Mouse (Mus musculus) gastrocnemius, adult 8-10 months (tissue): ENCODE results near the gene Hspb3. TPM values are rescaled to one million over a fixed set of nuclear protein-coding genes. Genes with fewer than 3 reads are reported as not detected.
A peak's percentile ranks its signal among the peaks of the same experiment; 100 is the strongest.

Experiments
- DNase-seq, 2 experiments: peaks; one replicate each; pipeline ENCODE4 v3.0.0; 2022; ENCODE audit warnings: low spot score in 2 of 2
- total RNA-seq, 4 experiments: library from RNA; stranded (reverse); gene quantifications; 2 replicates each; pipeline ENCODE4 v1.2.4; 2022

The Hspb3 gene
- total RNA-seq, result 10 to 100 TPM; 37.4 to 60.4 (median 51.8) TPM

DNA sequence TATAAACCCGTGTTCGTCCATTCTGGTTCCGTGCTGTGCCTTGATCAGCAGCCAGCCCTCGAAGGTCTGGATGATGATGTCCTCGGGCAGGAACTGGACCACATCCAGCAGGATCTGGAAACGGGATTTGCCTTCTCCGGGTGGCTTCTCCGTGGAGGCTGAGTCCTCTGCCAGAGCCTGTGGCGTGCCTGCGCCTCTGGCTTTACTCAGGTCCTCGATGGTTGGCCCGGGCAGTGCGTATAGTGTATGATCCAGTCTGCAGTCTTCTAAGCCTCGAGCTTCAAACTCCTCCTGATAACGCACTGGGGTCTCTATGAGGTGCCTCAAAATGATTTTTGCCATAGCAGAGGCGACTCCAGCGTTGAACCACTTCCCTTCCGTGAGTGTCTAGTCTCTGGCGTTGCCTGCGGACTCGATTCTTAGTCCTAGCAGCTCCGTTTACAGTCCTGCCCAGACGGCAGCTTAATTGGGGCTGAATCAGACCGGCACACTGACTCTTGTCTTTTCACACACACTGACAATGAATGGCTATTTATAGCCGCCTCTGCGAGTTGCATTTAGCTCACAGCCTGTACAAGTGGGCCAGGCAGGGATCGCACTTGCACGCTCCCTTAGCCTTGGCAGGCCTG is at the start of gene Hspb3:
TSS of gene Hspb3 (minus strand) at position 526 of the 629 bp plus-strand sequence.
- peak; percentile 69 to 72 for DNase-seq

DNA sequence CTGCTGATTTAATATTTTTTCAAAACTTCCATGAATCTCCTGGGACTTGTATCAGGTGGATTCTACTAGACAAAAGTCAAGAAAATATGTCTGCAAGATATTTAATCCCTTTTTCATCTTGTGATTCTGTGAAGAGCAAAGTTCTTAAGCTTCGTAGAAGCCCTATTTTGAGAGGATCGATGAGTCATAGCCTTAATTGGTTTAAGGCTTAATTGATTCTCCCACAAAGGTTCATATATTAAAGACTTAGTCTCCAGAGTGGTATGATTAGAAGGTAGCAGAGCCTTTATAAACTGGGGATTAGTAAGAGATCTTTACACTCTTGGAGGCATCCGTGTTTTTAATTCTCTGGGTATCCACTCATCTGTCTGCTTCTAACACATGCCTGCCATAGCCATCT is 49.7 kb upstream of the Hspb3 start:
- no peak for DNase-seq

DNA sequence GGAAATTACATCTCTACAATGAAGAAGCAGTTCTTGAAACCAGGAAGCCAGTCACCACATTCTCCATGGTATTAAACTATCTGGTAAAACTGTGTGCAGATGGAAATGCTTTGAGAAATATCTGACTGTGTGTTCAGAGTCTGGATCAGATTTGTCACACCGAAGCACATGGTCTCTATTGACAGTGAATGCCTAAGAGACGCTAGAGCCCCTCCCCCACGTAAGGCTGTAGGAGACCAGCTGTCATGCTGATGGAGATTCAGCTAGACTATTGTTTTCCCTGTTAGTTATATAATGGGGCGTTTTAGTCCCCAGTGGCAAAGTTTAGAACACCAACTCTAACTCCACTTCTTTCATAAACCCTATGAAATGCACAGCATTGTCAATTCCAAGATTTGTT is 42.7 kb upstream of the Hspb3 start:
- DNase-seq, result no peak

DNA sequence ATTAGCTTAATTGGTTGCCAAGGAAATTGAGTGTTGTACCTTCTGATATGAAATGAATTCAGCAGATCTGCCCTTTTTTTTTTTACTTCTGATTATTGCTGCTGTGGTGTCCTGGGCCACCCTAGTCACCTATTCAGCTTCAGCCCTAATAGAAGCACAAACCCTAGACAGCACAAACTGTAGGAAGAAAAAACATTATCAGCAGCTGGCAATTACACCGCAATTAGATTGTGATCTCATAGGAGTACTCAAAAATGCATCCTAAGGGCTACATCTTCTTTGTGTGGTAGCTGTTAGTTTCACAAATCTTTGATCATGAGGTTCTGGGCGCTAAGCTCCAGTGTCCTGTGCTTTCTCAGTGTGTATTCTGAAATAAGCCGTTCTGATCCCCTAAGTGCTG is 37.7 kb upstream of the Hspb3 start:
- no peak for DNase-seq

DNA sequence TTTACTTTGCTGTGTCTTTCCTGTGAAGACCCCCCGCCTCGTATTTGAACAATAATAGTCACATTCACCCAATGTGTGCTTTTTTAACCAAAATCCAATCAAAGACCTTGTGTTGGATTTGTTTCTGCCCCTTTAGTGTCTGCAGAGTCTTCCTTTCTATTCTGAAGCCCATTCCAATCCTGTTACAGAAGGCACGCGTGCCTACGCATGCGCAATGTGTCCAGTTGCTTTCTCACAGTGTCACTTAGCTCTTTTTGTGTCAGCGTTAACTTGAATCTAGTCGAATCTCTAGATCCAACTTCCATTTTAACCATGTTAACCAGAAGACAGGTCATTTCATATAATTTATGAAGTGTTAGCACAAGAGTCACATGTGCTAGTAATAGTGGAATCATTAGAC is 36.5 kb upstream of the Hspb3 start:
- no peak for DNase-seq

DNA sequence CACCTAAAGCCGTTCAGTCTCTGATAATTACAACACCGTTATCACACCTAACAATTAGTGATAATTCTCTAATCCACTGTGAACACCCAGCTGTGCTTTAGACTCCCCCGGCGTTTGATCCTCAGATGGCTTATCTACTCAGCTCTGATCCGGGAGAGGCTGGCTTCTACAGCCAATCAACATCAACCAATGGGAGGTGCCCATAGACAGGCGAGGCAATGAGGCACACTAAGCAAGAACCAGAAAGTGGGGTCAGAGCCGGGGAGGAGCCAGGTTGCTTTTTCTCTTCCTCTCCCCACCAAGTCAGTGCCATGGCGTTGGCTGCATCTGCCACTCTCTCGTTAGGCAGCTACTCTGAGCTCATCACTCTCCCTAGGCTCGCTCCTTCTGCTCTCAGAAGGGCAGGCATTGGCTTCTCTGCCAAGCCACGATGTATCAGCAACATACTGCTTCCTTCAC is 36.0 kb upstream of the Hspb3 start:
- DNase-seq, result no peak

DNA sequence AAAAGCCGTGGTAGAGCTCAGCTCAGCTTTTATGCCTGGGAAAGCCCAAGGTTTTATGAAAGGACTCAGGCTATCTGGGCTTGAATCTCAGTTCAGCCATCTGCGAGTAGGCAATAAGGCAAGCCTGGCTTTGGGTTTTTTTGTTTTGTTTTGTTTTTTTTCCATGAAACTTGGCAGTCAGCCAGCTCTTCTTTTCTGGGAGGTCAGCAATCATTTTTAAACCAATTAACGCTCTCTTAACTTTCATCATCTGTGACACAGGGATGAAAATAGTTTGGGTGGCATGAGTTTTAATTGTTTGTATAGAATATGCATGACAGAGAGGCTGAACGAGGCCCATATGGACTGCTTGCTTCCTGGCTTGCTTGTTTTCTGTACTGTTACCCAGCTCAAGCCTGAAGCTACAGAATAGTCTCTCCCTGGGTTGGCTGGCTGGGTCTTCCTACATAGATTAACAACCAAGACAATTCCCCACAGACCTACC is 33.4 kb upstream of the Hspb3 start:
- DNase-seq, result no peak

DNA sequence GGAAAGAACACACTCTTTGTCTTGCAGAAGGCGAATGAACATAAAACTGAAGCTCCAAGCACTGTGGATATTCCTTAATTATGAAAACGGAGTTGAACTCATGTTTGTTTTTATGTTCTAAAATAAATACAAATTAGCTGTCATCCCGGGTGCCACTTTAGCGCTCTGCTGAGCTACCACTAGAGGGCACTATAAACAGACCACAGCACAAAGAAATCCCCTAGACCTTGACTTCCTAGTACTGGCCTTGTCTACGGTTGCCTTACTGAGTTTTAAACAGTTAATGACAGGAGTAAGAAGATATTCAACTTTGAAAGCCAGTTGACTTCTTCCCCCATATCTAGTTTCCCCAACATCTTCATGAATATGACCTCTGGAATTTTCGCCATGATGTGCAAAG is 29.9 kb upstream of the Hspb3 start:
- DNase-seq, result peak in 1 of 2 experiments; percentile 10

DNA sequence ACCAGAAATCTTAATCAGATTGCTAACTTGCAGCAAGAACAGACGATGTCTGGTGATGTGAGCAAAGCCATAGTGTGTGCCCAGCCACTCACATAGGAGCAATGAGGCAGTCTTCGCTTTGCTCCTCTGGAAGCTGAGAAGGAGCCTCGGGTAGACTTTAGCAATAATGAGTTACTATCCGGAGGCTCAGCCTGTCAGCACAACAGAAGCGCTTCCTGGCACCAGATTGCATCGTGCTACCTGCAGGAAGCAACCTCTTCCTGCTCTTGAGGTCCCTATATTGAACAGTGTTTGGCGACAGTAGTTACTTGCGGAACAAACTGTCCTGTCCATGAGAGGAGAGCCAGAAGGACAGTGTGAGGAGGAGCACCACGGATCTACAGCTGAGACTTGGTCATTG is 28.2 kb upstream of the Hspb3 start:
- DNase-seq, result no peak

DNA sequence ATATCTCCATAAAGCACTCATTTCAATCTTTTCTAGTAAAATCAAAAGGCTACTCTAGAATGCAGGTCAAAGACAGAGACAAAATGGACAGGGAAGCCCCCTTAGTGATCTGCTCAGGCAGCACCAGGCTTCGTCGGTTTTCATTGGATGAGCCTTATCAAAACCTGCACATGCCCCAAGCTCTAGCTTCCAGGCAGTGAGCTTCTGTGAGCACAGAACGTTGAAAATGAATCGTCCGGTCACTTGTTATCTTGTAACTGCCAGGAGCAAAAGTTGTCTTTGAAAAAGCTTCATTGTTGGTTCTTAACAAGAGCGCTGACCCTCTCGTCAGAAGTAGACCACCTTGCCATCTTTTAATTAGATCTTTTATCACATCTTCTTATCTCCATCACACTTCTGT is 26.4 kb upstream of the Hspb3 start:
- no peak for DNase-seq

DNA sequence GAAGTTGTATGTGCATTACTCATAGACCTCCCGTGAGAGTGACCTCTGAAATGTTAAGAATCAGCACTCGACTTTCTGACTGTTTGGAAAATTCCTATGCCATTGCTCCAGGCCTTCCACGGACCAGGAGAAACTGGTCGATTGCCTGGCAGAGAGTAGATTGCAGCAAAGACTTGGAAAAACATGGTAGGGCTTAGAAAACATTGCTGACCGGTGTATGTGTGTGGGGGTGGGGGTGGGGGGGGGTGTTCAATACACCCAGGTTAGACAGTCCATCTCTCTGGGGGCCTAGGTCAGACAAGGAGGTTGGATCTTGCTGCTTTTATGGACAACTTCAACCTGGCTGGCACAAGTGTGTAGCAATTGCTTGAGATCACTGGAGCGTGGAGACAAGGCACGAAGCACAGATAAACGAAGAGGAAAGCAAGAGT is 23.2 kb upstream of the Hspb3 start:
- DNase-seq, result no peak

DNA sequence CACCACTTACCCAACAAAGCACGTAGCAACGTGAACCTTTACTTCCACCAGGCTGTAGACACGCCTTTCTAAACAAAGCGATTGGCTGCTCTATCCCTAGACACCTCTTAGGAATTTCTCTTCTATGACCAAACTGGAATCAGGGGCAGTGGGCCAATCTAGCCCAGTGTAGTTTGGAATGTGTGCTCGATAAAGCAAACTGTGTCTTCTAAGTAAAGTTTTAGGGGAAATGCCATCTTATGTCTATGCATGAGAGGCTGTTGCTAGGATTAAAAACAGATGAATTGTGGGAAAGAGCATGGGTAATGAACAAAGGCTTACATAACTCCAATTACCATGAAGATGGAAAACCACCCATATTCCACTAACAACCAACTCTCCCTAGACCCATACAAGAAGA is 19.3 kb upstream of the Hspb3 start:
- no peak for DNase-seq

DNA sequence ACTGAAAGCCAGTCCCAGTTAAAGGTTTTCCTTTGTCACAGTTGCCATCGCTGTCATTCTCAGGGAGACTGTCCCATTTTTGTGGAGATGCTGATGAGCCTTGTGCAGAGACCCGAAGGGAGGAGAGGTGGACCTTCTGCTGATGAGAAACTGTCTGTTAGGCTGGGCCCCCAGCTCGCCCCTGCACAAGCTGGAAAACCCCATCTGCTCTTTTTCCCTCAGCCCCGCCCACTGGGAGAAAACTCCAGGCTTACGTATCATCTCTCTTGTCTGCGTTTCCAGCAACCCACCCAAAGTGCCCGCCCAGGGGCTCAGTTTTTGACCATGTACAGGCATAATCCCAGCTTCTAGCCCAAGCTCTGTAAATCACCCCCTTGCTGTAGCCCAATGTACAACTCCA is 17.2 kb upstream of the Hspb3 start:
- DNase-seq, result no peak

DNA sequence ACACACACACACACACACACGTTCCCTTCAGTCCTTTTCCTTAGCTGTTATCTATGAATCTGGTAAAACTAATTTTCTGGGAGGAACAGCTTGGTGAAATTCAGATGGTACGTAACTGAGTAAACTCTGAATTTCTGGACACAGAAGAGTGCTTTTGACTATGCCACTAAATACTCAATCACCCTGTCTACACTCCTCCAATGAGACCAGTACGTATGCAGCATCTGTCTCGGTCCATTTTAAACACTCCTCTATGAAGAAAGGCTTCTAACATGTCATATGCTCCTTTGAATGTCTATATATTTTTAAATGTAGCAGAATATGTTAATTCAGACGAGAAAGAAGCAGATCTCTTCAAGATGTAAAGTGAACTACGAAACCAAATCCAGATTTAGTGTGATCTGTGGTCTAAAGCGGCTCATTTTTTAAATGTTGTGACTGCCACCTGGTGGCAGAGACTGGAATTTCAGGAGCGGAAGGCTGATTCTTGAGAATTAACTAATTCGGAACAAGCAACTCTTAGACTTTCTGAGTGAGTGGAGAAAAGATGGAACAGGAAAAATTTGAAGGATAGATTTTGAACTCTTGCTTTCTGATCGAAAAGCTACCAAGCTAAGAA is 6.1 kb upstream of the Hspb3 start:
- peak; percentile 27 to 44 for DNase-seq

DNA sequence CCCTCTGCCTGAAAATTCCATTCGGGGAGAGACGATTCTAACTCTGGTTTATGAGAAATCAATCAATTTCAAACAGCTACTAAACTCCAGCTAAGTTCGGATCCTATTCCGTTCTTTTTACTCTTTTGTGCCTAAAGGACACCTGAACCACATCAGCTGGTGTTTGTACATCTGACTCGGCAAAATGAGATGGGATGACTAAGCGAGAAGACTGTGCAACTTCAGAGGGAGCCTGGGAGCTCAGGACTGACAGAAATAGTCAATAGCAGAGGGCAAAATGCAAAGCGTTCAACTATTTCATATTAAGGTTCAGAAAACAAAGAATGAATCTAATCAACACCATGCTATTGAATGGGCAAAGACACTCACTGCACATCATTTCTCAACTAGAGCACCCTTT is 407 bp upstream of the Hspb3 start:
- DNase-seq, result no peak

DNA sequence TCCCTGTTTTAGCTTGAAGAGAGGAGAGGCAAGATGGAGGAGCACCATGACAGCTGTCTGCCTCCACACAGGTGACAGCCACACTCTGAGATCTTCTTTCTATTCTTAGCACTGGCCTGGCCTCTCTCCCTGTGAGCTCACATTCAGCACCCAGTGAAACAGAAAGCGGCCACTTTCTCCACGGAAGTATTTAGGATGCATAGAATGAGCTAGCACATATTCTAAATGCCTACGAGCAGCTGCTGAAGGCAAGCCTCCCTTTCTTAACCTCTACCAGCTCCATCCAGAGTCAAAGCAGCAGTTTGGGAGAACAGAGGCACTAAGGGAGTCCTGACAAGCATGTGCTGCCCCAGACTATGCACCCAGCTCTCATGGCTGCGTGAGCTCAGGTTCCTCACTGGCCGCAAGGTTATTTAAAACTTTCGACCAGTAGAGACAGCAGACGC is 1.6 kb downstream of the Hspb3 start:
- peak; percentile 54 to 66 for DNase-seq

DNA sequence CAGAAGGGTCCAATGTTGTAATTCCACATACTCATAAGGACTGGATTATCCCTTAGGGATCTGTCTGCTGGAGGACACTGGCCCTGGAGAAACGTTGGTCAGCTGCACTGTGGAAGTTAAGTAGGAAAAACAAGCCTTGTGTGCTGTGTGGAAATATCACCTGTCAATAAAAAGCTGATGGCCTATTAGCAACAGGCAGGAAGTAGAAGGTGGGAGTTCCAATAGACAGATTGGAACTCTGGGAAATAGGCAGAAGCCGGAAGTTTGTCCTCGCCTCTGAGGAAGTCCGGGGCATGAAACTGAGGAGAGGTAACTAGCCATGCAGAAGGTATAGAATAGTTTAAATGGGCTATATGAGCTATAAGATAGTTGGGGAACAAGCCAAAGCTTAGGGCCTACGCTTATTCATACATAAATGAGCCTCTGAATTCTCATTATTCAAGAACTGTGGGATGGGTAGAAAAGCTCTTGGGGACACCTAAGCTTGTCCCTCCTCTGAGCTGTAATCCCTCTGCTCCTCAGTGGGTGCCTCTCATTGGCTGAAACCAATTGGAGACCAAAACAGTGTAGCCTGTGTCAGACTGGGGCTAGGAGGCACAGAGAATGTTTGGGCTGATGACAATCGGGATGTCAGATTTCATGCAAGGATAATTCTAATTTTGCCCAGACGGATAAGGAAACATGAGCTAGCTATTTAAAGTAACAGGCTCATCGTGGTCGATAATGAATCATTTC is 2.7 kb downstream of the Hspb3 start:
- peak in 1 of 2 experiments; percentile 14 for DNase-seq

DNA sequence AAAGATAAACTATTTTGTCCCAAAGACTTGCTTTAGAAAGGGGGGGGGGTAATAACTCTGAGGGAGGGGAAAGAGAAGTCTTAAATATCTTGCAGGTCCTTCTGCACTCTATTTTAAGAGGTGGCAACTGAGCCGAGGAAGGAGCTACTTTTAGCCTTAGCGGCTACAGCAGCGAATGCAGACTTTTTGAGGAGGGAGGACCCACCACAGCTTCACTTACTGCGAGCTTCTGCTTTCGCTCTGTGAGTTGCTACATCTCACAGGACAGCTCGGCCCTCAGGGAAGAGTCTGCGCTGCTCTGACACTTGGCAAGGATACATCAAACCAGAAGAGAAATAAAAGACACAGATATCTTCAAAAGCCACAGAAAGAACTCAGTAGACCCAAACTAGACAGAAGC is 6.3 kb downstream of the Hspb3 start:
- peak in 1 of 2 experiments; percentile 12 for DNase-seq

DNA sequence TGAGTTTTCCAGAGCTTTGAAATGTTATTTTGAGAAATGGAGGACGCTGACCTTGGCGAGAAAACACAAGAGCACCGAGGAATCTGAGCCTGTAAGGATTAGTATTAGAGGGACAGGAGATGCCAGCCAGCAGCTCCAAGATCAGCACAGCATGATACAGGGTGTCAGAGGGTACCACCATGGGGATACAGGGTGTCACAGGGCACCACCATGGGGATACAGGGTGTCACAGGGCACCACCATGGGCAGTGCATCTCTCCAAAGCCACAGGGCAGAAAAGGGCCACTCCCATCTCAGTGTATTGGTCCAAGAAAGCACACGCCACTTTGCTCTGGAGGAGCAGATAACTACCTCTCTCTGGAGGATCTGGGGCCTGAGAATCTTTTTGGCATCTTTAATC is 6.8 kb downstream of the Hspb3 start:
- no peak for DNase-seq

DNA sequence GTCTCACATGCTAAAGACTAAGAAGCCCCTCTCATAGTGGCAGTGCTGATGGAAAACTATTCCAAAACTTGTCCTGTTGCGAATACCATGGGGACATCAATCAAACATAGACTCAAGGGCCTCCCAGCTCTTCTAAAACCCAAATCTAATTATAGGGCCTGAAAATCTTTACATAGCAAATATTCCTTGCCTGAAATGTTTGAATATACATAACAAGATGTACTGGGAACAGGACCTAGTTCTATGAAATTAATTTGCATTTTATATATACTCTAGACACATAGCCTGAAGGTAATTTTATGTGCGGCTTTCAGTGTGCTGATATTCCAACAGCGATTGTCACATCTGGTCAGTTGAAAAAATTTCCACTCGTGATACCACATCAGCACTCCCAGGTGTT is 8.0 kb downstream of the Hspb3 start:
- no peak for DNase-seq

DNA sequence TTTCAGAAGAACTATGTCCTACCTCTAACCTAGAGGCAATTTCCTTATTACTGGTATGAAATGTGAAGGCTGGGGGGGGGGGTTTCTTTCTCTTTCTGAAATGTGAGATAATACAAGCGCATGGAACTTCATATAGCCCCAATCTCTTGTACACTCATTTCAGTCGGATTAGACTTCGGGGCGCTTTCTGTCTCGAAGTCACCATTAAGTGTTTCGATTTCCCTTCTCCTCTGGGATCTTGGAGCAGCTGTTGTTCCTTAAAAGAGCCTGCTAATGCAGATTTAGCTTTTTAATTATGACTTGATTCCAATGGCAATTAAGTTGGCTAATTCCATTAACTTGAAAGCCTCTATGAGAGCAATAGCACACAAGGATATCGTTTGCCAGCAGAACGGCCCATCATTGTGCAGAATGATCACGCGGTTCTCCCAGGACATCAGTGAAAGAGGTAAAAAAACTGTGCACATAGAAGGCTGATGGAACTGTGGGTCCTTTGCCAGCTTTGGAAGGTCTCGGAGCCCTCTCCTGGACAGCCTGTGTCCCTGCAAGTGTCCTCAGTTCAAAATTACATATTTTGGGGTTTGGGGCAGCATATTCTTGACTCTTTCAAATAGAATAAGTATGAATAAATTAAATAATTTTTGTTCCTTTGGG is 22.4 kb downstream of the Hspb3 start:
- DNase-seq, result no peak

DNA sequence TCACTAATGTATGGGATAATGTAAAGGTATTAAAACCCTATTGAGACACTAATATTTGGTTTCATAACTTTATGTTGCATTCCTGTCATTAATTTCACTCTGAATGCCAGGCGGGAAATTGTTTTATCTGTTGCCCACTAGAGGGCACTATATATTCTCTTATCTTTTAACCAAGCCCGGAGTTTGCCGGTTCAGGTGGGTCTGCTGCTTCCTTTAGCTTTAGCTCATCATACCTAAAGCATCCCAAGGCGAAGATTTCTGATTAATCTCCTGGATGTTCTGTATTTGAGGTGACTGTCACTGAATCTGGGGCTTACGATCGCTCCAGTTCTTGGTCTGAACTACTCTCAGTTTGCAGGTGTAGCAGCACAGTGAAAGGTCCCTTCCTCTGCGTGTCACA is 24.6 kb downstream of the Hspb3 start:
- DNase-seq, result no peak
